Mouse (Mus musculus): ENCODE results near the gene Ormdl3. TPM values are rescaled to one million over a fixed set of nuclear protein-coding genes. Genes with fewer than 3 reads are reported as not detected.

The Ormdl3 gene
- polyA plus RNA-seq, 1 experiment from 2014 or later: 127 TPM

- WGBS: 52% methylated on average over 13 of the region's 13 CpGs
Observed at GRCm38 (mm10) chr11:98563921-98564414, 23.2 kb downstream of the Ormdl3 start.

GRCm38 (mm10) chr11:98563025-98563424 is 24.1 kb downstream of the Ormdl3 start:
- Histone ChIP-seq H3K36me3 (ENCODE audit: control insufficient read depth, insufficient read depth) (no peaks in the 10 kb centered on the region), H3K4me2 (ENCODE audit: low read length) (no peak overlapping the region), H3K27me3 (replicated peaks; ENCODE audit: control insufficient read depth, insufficient read depth, low read length) (no peaks in the 10 kb centered on the region), H3K9ac (replicated peaks; ENCODE audit: low read depth, low read length) (no peak overlapping the region), H3K4me3 (replicated peaks; ENCODE audit: low read length) (no peak overlapping the region), H3K27ac (ENCODE audit: low read length) (no peak overlapping the region), H3K9me3 (ENCODE audit: control insufficient read depth, low read length) (no peaks in the 10 kb centered on the region), H3K4me1 (replicated peaks; ENCODE audit: control insufficient read depth, insufficient read depth, low read length) (peaks cover 4% of the 10 kb centered on the region; the same call in 1 of the 2 replicates)
- 86% methylated on average over 3 of the region's 3 CpGs for WGBS
- no peak for ATAC-seq

More at GRCm38 (mm10) chr11:98563921-98564414, 23.2 kb downstream of the Ormdl3 start:
- Histone ChIP-seq H3K4me2 (ENCODE audit: low read length) (no peak overlapping the region), H3K36me3 (ENCODE audit: control insufficient read depth, insufficient read depth) (no peaks in the 10 kb centered on the region), H3K9me3 (ENCODE audit: control insufficient read depth, low read length) (no peaks in the 10 kb centered on the region), H3K27me3 (replicated peaks; ENCODE audit: control insufficient read depth, insufficient read depth, low read length) (no peaks in the 10 kb centered on the region), H3K4me3 (replicated peaks; ENCODE audit: low read length) (no peak overlapping the region), H3K9ac (replicated peaks; ENCODE audit: low read depth, low read length) (no peak overlapping the region), H3K4me1 (replicated peaks; ENCODE audit: control insufficient read depth, insufficient read depth, low read length) (peaks cover 4% of the 10 kb centered on the region; the same call in 1 of the 2 replicates), H3K27ac (ENCODE audit: low read length) (no peak overlapping the region)
- ATAC-seq: no peak

GRCm38 (mm10) chr11:98560942-98561341 is 26.2 kb downstream of the Ormdl3 start:
- H3K27ac ChIP-seq (ENCODE audit: low read length): no peak overlapping the region
- no peak overlapping the region for H3K4me2 ChIP-seq (ENCODE audit: low read length)
- peaks cover 4% of the 10 kb centered on the region; the same call in 1 of the 2 replicates for H3K4me1 ChIP-seq (replicated peaks; ENCODE audit: control insufficient read depth, insufficient read depth, low read length)
- no peaks in the 10 kb centered on the region for H3K9me3 ChIP-seq (ENCODE audit: control insufficient read depth, low read length)
- no peaks in the 10 kb centered on the region for H3K36me3 ChIP-seq (ENCODE audit: control insufficient read depth, insufficient read depth)
- H3K4me3 ChIP-seq (replicated peaks; ENCODE audit: low read length): no peak overlapping the region
- WGBS: 12% methylated on average over 7 of the region's 7 CpGs
- no peak for ATAC-seq
- no peaks in the 10 kb centered on the region for H3K27me3 ChIP-seq (replicated peaks; ENCODE audit: control insufficient read depth, insufficient read depth, low read length)
- H3K9ac ChIP-seq (replicated peaks; ENCODE audit: low read depth, low read length): no peak overlapping the region

GRCm38 (mm10) chr11:98555124-98555700 is 32.0 kb downstream of the Ormdl3 start:
- H3K27ac ChIP-seq (ENCODE audit: low read length): no peak overlapping the region
- H3K27me3 ChIP-seq (replicated peaks; ENCODE audit: control insufficient read depth, insufficient read depth, low read length): peaks cover 2% of the 10 kb centered on the region
- 55% methylated on average over 12 of the region's 12 CpGs for WGBS
- no peak overlapping the region for H3K4me2 ChIP-seq (ENCODE audit: low read length)
- H3K9me3 ChIP-seq (ENCODE audit: control insufficient read depth, low read length): no peaks in the 10 kb centered on the region
- ATAC-seq: no peak
- no peak overlapping the region for H3K4me3 ChIP-seq (replicated peaks; ENCODE audit: low read length)
- peaks cover 8% of the 10 kb centered on the region for H3K4me1 ChIP-seq (replicated peaks; ENCODE audit: control insufficient read depth, insufficient read depth, low read length)
- H3K9ac ChIP-seq (replicated peaks; ENCODE audit: low read depth, low read length): no peak overlapping the region
- H3K36me3 ChIP-seq (ENCODE audit: control insufficient read depth, insufficient read depth): no peaks in the 10 kb centered on the region

- no peak for ATAC-seq
- no peak overlapping the region for H3K4me3 ChIP-seq (replicated peaks; ENCODE audit: low read length)
- peaks cover 14% of the 10 kb centered on the region for H3K27me3 ChIP-seq (replicated peaks; ENCODE audit: control insufficient read depth, insufficient read depth, low read length)
- 89% methylated on average over 4 of the region's 4 CpGs for WGBS
- no peaks in the 10 kb centered on the region for H3K9me3 ChIP-seq (ENCODE audit: control insufficient read depth, low read length)
- H3K9ac ChIP-seq (replicated peaks; ENCODE audit: low read depth, low read length): no peak overlapping the region
- H3K36me3 ChIP-seq (ENCODE audit: control insufficient read depth, insufficient read depth): no peaks in the 10 kb centered on the region
- no peak overlapping the region for H3K4me2 ChIP-seq (ENCODE audit: low read length)
- no peak overlapping the region for H3K27ac ChIP-seq (ENCODE audit: low read length)
- peaks cover 8% of the 10 kb centered on the region for H3K4me1 ChIP-seq (replicated peaks; ENCODE audit: control insufficient read depth, insufficient read depth, low read length)
Observed at GRCm38 (mm10) chr11:98553966-98554365, 33.2 kb downstream of the Ormdl3 start.

GRCm38 (mm10) chr11:98550975-98551828 is 36.0 kb downstream of the Ormdl3 start, which contains the start of gene Zpbp2:
Gene Zpbp2, plus strand, starts transcription at chr11:98551097.
- Histone ChIP-seq H3K4me3 (replicated peaks; ENCODE audit: low read length) (peak within 1 kb of the TSS; percentile 79), H3K9ac (replicated peaks; ENCODE audit: low read depth, low read length) (peak within 1 kb of the TSS; percentile 82), H3K27ac (ENCODE audit: low read length) (peak within 1 kb of the TSS; percentile 84), H3K9me3 (ENCODE audit: control insufficient read depth, low read length) (no peaks in the 10 kb centered on the region), H3K27me3 (replicated peaks; ENCODE audit: control insufficient read depth, insufficient read depth, low read length) (peaks cover 35% of the 10 kb centered on the region), H3K36me3 (ENCODE audit: control insufficient read depth, insufficient read depth) (no peaks in the 10 kb centered on the region), H3K4me2 (ENCODE audit: low read length) (peak within 1 kb of the TSS; percentile 92), H3K4me1 (replicated peaks; ENCODE audit: control insufficient read depth, insufficient read depth, low read length) (peaks cover 8% of the 10 kb centered on the region)
- ATAC-seq: peak; percentile 98
- WGBS: under 1% methylated on average over 51 of the region's 51 CpGs

- H3K36me3 ChIP-seq (ENCODE audit: control insufficient read depth, insufficient read depth): no peaks in the 10 kb centered on the region
- peak overlapping the region; percentile 92 for H3K4me2 ChIP-seq (ENCODE audit: low read length)
- 19% methylated on average over 20 of the region's 20 CpGs for WGBS
- no peaks in the 10 kb centered on the region for H3K9me3 ChIP-seq (ENCODE audit: control insufficient read depth, low read length)
- ATAC-seq: no peak
- peak overlapping the region; percentile 79 for H3K4me3 ChIP-seq (replicated peaks; ENCODE audit: low read length)
- H3K4me1 ChIP-seq (replicated peaks; ENCODE audit: control insufficient read depth, insufficient read depth, low read length): peaks cover 13% of the 10 kb centered on the region
- H3K27me3 ChIP-seq (replicated peaks; ENCODE audit: control insufficient read depth, insufficient read depth, low read length): peaks cover 42% of the 10 kb centered on the region
- H3K27ac ChIP-seq (ENCODE audit: low read length): no peak overlapping the region
- H3K9ac ChIP-seq (replicated peaks; ENCODE audit: low read depth, low read length): peak overlapping the region; percentile 82
Observed at GRCm38 (mm10) chr11:98550311-98550974, 36.7 kb downstream of the Ormdl3 start.

- Histone ChIP-seq H3K4me1 (replicated peaks; ENCODE audit: control insufficient read depth, insufficient read depth, low read length) (peaks cover 16% of the 10 kb centered on the region), H3K9me3 (ENCODE audit: control insufficient read depth, low read length) (no peaks in the 10 kb centered on the region), H3K27ac (ENCODE audit: low read length) (no peak overlapping the region), H3K36me3 (ENCODE audit: control insufficient read depth, insufficient read depth) (no peaks in the 10 kb centered on the region), H3K4me3 (replicated peaks; ENCODE audit: low read length) (no peak overlapping the region), H3K27me3 (replicated peaks; ENCODE audit: control insufficient read depth, insufficient read depth, low read length) (peaks cover 48% of the 10 kb centered on the region), H3K9ac (replicated peaks; ENCODE audit: low read depth, low read length) (no peak overlapping the region), H3K4me2 (ENCODE audit: low read length) (no peak overlapping the region)
- no peak for ATAC-seq
- 69% methylated on average over 4 of the region's 4 CpGs for WGBS
Observed at GRCm38 (mm10) chr11:98549363-98549762, 37.8 kb downstream of the Ormdl3 start.

- H3K27ac ChIP-seq (ENCODE audit: low read length): no peak overlapping the region
- no peak overlapping the region for H3K9ac ChIP-seq (replicated peaks; ENCODE audit: low read depth, low read length)
- H3K27me3 ChIP-seq (replicated peaks; ENCODE audit: control insufficient read depth, insufficient read depth, low read length): peaks cover 55% of the 10 kb centered on the region
- no peak for ATAC-seq
- no peaks in the 10 kb centered on the region for H3K36me3 ChIP-seq (ENCODE audit: control insufficient read depth, insufficient read depth)
- H3K9me3 ChIP-seq (ENCODE audit: control insufficient read depth, low read length): no peaks in the 10 kb centered on the region
- H3K4me1 ChIP-seq (replicated peaks; ENCODE audit: control insufficient read depth, insufficient read depth, low read length): peaks cover 16% of the 10 kb centered on the region
- no peak overlapping the region for H3K4me3 ChIP-seq (replicated peaks; ENCODE audit: low read length)
- WGBS: 58% methylated on average over 3 of the region's 3 CpGs
- no peak overlapping the region for H3K4me2 ChIP-seq (ENCODE audit: low read length)
Observed at GRCm38 (mm10) chr11:98547308-98547693, 39.9 kb downstream of the Ormdl3 start.

All from forebrain, embryonic 16.5 days (tissue).